ENCODE assay signal across 9 mouse cellular contexts in the genomic region with DNA sequence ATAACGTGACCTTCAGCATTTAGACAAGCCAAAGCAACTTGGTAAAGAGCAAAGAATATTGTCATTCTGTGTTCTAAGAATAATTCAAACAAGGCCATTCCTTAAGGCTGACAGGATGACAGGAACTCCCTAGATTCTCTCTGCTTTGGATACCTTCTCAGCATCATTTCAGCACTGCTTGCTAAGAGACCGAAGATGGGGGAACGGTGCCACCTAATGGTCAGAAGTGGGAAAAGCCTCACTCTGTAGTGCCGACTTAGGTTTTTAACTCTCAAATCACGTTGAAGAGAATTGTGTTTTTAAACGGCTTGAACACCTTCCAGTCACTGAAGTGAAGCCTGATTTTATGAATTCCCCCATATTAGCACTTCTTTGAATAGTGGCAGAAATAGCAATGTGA.
DNase-seq lines count a peak whose midpoint lies in the region; ATAC-seq lines count a peak whose summit lies in the region.
"Had no signal": no experiment of that assay in that cellular context is flagged by ENCODE, and none has a peak within 500 bp of the region (broad histone marks: within the 10 kb centered on the region; RNA-seq: fewer than 3 reads in every experiment).

No protein-coding gene starts in this region.

- WGBS in midbrain, embryonic 16.5 days = 5% methylated on average over 6 of the region's 6 CpGs

- intact Hi-C loops in left cerebral cortex, postnatal 36 days (cut with DNase I) = loop anchor here (2.0 to 10.0 kb wide), 3 partner anchors 43 to 1022 kb away; no protein-coding TSS in a partner anchor

- peak; percentile 13 to 37 for DNase-seq in urinary bladder, adult 18-20 months (ENCODE audit: low spot score in 2 of 2)
- DNase-seq in urinary bladder, adult 2 months (ENCODE audit: low spot score) = no peak
- DNase-seq in cerebellum, postnatal 10 days = peak; percentile 88 to 90
- DNase-seq in frontal cortex, postnatal 14 days (ENCODE audit: low spot score in 2 of 2) = peak; percentile 68 to 84
- DNase-seq in kidney, adult 8-10 months = peak; percentile 10 to 65
- peak; percentile 77 for DNase-seq in left cerebral cortex, postnatal 36 days (ENCODE audit: low spot score in 2 of 2)
- peak; percentile 80 for DNase-seq in testis, postnatal 10 days (ENCODE audit: low spot score)

- H3K4me1 ChIP-seq in midbrain, embryonic 16.5 days (ENCODE audit: control insufficient read depth, insufficient read depth, low read length) = peaks cover 7% of the 10 kb centered on the region; the same call in 1 of the 2 replicates
- H3K4me1 ChIP-seq: embryonic facial prominence, embryonic 13.5 days had no signal

- no peak overlapping the region for H3K9ac ChIP-seq in midbrain, embryonic 16.5 days (ENCODE audit: low read depth, low read length)
- H3K9ac ChIP-seq: embryonic facial prominence, embryonic 13.5 days had no signal

- H3K9me3 ChIP-seq in midbrain, embryonic 16.5 days (replicated peaks; ENCODE audit: control insufficient read depth, low read length, poor library complexity, severe bottlenecking) = no peaks in the 10 kb centered on the region; the same call in 1 of the 2 replicates
- H3K9me3 ChIP-seq: embryonic facial prominence, embryonic 13.5 days had no signal

- no peak overlapping the region for H3K4me2 ChIP-seq in midbrain, embryonic 16.5 days (ENCODE audit: low read length)
- H3K4me2 ChIP-seq: embryonic facial prominence, embryonic 13.5 days had no signal

- H3K36me3 ChIP-seq in midbrain, embryonic 16.5 days (ENCODE audit: control insufficient read depth, insufficient read depth, low read length) = no peaks in the 10 kb centered on the region
- H3K36me3 ChIP-seq: embryonic facial prominence, embryonic 13.5 days had no signal

- H3K27ac ChIP-seq in midbrain, embryonic 16.5 days (ENCODE audit: low read length) = peak overlapping the region; percentile 40
- H3K27ac ChIP-seq: embryonic facial prominence, embryonic 13.5 days had no signal

- peak; percentile 94 for ATAC-seq in midbrain, embryonic 16.5 days

- no peaks in the 10 kb centered on the region for H3K27me3 ChIP-seq in midbrain, embryonic 16.5 days (ENCODE audit: control insufficient read depth, insufficient read depth, low read depth, low read length)

- no peak overlapping the region for H3K4me3 ChIP-seq in midbrain, embryonic 16.5 days (ENCODE audit: low read depth, low read length)
- H3K4me3 ChIP-seq: embryonic facial prominence, embryonic 13.5 days had no signal
